Mouse (Mus musculus) bone marrow, adult 2 months (tissue): ENCODE results near the gene Ifitm6. TPM values are rescaled to one million over a fixed set of nuclear protein-coding genes. Genes with fewer than 3 reads are reported as not detected.

ENCODE experiments used
- H3K27ac ChIP-seq: fragments of 200-500 bp; 2 replicates; pipeline ENCODE4 v1.5.1; 2012; ENCODE audit warnings: low read depth, mild to moderate bottlenecking, control low read depth, inconsistent platforms, low read length; ENCODE audit not compliant: control insufficient read depth, poor library complexity, insufficient read depth
- H3K4me1 ChIP-seq: fragments of 200-500 bp; 2 replicates; pipeline ENCODE4 v1.6.1; 2011; ENCODE audit warnings: low read length; ENCODE audit not compliant: control insufficient read depth, insufficient read depth
- H3K4me3 ChIP-seq: fragments of 200-500 bp; replicated peaks from 2 replicates; pipeline ENCODE3; 2011; ENCODE audit warnings: mild to moderate bottlenecking, low read depth, low read length, control low read depth; ENCODE audit not compliant: control insufficient read depth
- CTCF ChIP-seq: fragments of 200-500 bp; IDR thresholded peaks from 2 replicates; pipeline ENCODE4 v1.5.1; 2011; ENCODE audit warnings: low read length, control low read depth; ENCODE audit not compliant: control insufficient read depth, insufficient read depth
- POLR2A ChIP-seq: fragments of 200-500 bp; IDR thresholded peaks from 2 replicates; pipeline ENCODE4 v1.6.1; 2011; ENCODE audit warnings: low read depth, mild to moderate bottlenecking, control low read depth, low read length, borderline replicate concordance; ENCODE audit not compliant: control insufficient read depth
- WGBS: fragments of 180-500 bp; shearing (Covaris S2); methylation state at CpG from one replicate; pipeline ENCODE4 v1.1.7; 2018; 5-methylcytosine and 5-hydroxymethylcytosine counted together
- polyA plus RNA-seq: library from polyadenylated mRNA; stranded (reverse); fragments of >200 nt; gene quantifications from 2 replicates; pipeline ENCODE4 v1.2.4, GENCODE M21; 2011; ENCODE audit warnings: low replicate concordance; ENCODE audit not compliant: missing spikeins, insufficient read depth, insufficient read length

Ifitm6 gene
- polyA plus RNA-seq, 1 experiment, result 524 TPM

DNA sequence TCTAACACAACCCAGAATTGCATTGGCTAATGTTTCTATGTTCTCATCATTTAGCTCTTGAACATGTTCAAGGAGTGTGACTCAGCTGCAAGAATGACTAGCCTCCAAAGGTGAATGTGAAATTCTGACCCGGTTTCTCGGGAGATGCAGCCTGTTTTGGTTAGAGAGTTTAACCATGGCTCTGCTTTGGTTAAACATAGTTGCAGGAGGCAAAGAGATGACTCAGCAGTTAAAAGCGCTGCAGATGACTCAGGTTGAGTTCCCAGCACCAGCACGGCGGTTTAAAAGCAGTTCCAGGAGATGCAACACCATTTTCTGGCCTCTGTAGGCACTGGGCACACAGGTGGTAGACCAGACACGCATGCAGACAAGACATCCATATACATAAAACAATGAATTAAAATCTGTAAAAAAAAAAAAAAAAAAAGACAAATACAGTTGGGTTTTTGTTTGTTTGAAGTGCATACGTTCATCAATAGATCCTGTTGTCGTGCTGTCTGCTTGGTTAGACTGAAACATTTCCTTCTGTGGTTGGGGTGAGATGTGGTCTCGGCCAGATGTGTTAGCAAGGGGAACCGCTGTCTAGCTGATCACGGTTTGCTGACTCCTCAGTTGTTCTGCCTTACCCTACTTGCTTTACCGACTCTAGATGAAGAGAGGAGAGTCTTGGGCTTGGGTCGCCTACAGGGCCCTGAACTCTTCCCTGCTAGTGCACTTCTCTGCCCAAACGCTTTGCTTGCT, 41.0 kb upstream of the Ifitm6 start:
- Histone ChIP-seq H3K4me3 (no peak overlapping the region), H3K4me1 (peaks cover 2% of the 10 kb centered on the region; the same call in 1 of the 2 replicates), H3K27ac (no peak overlapping the region)
- TF ChIP-seq CTCF (no peak), POLR2A (no peak)
- WGBS, result 48% methylated on average over 14 of the region's 14 CpGs

DNA sequence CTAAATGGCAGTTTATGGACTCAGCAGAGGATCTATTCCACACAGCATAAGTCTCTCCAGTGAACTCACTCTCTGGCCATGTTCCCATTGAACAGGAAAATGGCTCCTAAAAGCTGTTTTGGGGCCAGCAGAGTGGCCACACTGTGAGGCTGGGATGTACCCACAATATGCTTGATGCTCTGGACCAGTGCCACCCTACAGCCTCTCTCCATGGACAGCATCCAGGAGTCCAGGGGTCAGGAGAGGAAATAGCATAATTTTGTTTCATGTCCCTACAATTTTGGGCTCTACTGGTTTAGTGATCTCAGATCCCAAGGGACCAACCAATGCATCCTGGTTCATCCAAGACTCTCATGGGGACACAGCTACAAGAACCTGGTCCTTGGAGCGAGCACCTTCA, 39.8 kb upstream of the Ifitm6 start:
- TF ChIP-seq POLR2A (no peak), CTCF (no peak)
- 87% methylated on average over 1 of the region's 1 CpGs for WGBS
- no peaks in the 10 kb centered on the region; the same call in 1 of the 2 replicates for H3K4me1 ChIP-seq

DNA sequence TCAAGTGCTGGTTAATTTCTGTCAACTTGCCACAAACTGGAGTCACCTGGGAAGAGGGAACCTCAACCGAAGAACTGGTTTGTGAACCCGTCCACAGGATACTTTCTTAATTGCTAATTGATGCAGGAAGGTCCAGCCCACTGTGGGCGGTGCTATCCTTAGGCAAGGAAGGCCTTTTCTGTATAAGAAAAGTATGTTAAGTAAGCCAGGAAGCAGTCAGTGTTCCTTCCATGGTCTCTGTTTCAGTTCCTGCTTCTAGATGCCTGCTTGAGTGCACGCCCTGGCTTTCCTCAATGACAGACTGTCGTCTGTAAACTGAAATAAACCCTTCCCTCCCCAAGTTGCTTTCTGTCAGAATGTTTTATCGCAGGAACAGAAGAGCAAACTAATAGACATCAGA, 39.3 kb upstream of the Ifitm6 start:
- TF ChIP-seq CTCF (no peak), POLR2A (no peak)
- Histone ChIP-seq H3K4me1 (no peaks in the 10 kb centered on the region; the same call in 1 of the 2 replicates), H3K27ac (no peak overlapping the region; the same call in 1 of the 2 replicates), H3K4me3 (no peak overlapping the region)
- 56% methylated on average over 6 of the region's 6 CpGs for WGBS

More for the DNA sequence above, 39.8 kb upstream of the Ifitm6 start:
- Histone ChIP-seq H3K27ac (no peak overlapping the region; the same call in 1 of the 2 replicates), H3K4me3 (no peak overlapping the region)

DNA sequence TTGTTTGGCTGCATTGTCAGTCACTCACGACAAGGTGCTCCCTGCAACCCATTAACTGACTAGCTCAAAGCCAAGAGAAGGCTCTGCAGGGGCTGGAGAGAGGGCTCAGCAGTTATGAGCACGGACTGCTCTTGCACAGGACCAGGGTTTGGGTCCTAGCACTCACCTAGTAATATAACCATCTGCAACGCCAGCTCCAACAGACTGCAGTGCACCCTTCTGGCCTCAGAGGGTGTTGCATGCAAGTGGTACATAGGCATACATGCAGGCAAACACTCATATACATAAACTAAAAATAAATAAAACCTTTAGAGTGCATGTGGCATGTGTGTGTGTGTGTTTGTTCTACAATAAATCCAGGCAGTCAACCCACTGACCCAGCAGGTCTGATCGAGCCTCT, 38.1 kb upstream of the Ifitm6 start:
- H3K4me1 ChIP-seq, result no peaks in the 10 kb centered on the region; the same call in 1 of the 2 replicates

DNA sequence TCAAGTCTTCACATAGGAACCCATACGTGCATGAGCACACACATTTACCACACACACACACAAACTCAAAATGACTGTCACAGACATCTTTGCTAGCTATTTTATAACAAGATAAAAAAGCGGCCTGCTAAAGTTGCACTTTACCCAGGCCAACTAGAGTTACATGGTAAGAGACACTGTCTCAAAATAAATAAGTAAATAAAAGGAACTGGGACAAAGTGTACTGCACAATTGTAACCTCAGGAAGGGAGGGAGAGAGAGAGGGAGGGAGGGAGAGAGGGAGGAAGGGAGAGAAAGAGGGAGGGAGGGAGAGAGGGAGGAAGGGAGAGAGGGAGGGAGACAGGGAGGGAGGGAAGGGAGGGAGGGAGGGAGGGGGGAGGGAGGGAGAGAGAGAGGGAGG, 34.7 kb upstream of the Ifitm6 start:
- WGBS, result 73% methylated on average over 2 of the region's 2 CpGs
- TF ChIP-seq POLR2A (no peak), CTCF (no peak)
- Histone ChIP-seq H3K4me1 (peaks cover under 1% of the 10 kb centered on the region), H3K4me3 (no peak overlapping the region), H3K27ac (no peak overlapping the region)

More for the DNA sequence above, 38.1 kb upstream of the Ifitm6 start:
- Histone ChIP-seq H3K27ac (no peak overlapping the region), H3K4me3 (no peak overlapping the region)
- TF ChIP-seq CTCF (no peak), POLR2A (no peak)
- WGBS, result 83% methylated on average over 4 of the region's 4 CpGs

DNA sequence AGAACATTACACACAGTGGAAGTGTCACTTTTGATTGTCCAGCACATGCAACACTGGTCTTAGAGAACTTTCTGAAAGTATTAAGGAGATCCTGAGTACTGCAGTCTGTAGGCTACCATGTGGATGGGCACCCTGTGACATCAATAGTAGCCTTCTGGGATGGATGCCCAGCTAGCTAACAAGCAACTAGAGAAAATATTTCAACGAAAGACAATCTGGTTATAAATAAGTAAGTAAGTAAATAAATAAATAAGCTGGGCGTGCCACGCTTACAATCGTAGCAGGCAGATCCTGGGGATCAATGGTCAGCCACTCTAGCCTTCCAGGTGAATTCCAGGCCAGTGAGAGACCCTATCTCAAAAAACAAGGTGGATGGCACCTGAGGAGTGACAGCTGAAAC, 34.3 kb upstream of the Ifitm6 start:
- Histone ChIP-seq H3K4me1 (peaks cover 2% of the 10 kb centered on the region), H3K4me3 (no peak overlapping the region), H3K27ac (no peak overlapping the region)
- TF ChIP-seq POLR2A (no peak), CTCF (no peak)
- WGBS, result 87% methylated on average over 4 of the region's 4 CpGs

DNA sequence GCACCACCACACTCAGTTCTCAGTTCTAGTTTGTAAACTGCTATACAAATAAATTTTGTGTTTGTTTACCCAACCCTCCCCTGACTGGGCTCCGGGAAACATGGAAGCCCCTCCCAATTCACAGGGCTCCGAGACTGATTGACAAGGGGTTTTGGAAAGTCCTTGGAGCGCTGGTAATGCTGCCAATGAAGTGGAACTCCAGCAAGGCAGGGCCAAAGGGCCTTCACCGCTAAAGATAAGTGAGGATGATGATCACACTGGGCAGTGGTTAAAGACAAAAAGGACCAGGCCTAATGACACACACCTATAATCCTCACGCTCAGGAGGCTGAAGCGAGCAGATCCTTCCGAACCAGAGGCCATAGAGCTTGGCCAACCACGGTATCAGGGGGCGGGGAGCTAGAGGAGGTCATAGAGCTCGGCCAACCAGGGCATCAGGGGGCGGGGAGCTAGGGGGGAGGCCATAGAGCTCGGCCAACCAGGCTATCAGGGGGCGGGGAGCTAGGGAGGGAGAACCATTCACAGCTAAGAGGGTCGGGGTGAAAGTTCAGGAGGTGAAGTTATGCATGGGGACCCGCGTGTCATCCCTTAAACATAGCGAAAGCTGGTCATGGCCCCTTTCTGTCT, 33.4 kb upstream of the Ifitm6 start:
- WGBS, result 78% methylated on average over 17 of the region's 17 CpGs

DNA sequence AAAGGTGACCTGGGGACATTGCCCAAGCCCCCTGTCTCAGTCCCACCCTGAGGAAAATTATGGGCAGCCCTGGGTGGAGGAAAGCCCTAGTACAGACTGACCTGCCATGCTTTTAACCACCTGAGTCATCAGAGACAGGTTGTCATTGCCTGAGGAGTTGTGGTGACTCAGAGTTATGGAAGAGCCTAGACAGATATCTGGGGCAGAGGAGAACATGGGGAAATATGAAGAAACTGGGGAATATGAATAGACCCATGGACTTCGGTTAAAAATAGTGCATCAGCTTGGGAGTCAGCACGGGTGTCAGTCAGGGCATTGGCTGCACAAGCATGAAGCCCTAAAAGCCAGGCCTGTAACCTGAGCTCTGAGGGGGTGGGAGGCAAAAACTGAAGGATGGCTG, 31.6 kb upstream of the Ifitm6 start:
- no peak for TF ChIP-seq CTCF
- no peak for TF ChIP-seq POLR2A
- Histone ChIP-seq H3K4me3 (no peak overlapping the region), H3K4me1 (peaks cover 7% of the 10 kb centered on the region), H3K27ac (no peak overlapping the region)
- WGBS, result 76% methylated on average over 2 of the region's 2 CpGs

More for the DNA sequence above, 33.4 kb upstream of the Ifitm6 start:
- Histone ChIP-seq H3K27ac (no peak overlapping the region), H3K4me3 (no peak overlapping the region), H3K4me1 (peaks cover 5% of the 10 kb centered on the region)
- no peak for TF ChIP-seq CTCF
- no peak for TF ChIP-seq POLR2A
